Mouse (Mus musculus): ENCODE results near the gene Ttc1. TPM values are rescaled to one million over a fixed set of nuclear protein-coding genes. Genes with fewer than 3 reads are reported as not detected.

Ttc1 gene
- total RNA-seq, 2 experiments from 2014 or later = 32.1 to 65.2 TPM

GRCm38 (mm10) chr11:43708409-43708808 is 39.4 kb downstream of the Ttc1 start:
- ATAC-seq (ENCODE audit: poor library complexity, severe bottlenecking) = no peak

GRCm38 (mm10) chr11:43705751-43706150 is 42.1 kb downstream of the Ttc1 start:
- ATAC-seq (ENCODE audit: poor library complexity, severe bottlenecking) = no peak

GRCm38 (mm10) chr11:43703552-43703951 is 44.3 kb downstream of the Ttc1 start:
- ATAC-seq (ENCODE audit: poor library complexity, severe bottlenecking) = no peak

- ATAC-seq (ENCODE audit: poor library complexity, severe bottlenecking) = no peak
Measured at GRCm38 (mm10) chr11:43700291-43700690, 47.5 kb downstream of the Ttc1 start.

GRCm38 (mm10) chr11:43698621-43699020 is 49.2 kb downstream of the Ttc1 start:
- ATAC-seq (ENCODE audit: poor library complexity, severe bottlenecking) = no peak

- ATAC-seq (ENCODE audit: poor library complexity, severe bottlenecking) = no peak
Measured at GRCm38 (mm10) chr11:43696623-43697022, 51.2 kb downstream of the Ttc1 start.

GRCm38 (mm10) chr11:43688850-43689249 is 59.0 kb downstream of the Ttc1 start:
- no peak for ATAC-seq (ENCODE audit: poor library complexity, severe bottlenecking)

- ATAC-seq (ENCODE audit: poor library complexity, severe bottlenecking) = peak; percentile 31
Measured at GRCm38 (mm10) chr11:43682415-43683217, 65.2 kb downstream of the Ttc1 start.

GRCm38 (mm10) chr11:43681472-43682414 is 66.1 kb downstream of the Ttc1 start, which contains the start of gene Pwwp2a:
Pwwp2a (plus strand) TSS chr11:43681998.
- peak; percentile 96 for ATAC-seq (ENCODE audit: poor library complexity, severe bottlenecking)

Other genes with a start within 250 kb of the Ttc1 start
- gene Ccnjl, start 219.2 kb downstream of the Ttc1 start, total RNA-seq (2015) = not detected in 2 replicates
- gene Ccnjl, start 219.2 kb downstream of the Ttc1 start, total RNA-seq (2017) = not detected in 2 replicates
- gene 4933415A04Rik, start 161.0 kb downstream of the Ttc1 start, total RNA-seq (2015) = not detected in 2 replicates
- gene 4933415A04Rik, start 161.0 kb downstream of the Ttc1 start, total RNA-seq (2017) = not detected in 2 replicates
- gene Fabp6, start 146.5 kb downstream of the Ttc1 start, total RNA-seq (2015) = not detected in 2 replicates
- not detected in 2 replicates for gene Fabp6, start 146.5 kb downstream of the Ttc1 start, total RNA-seq (2017)
- gene Pwwp2a, start 66.0 kb downstream of the Ttc1 start, total RNA-seq (2015) = 28.9 and 29.2 TPM in 2 replicates
- 21.5 and 21.9 TPM in 2 replicates for gene Pwwp2a, start 66.0 kb downstream of the Ttc1 start, total RNA-seq (2017)
- not detected in 2 replicates for gene Adra1b, start 153.2 kb upstream of the Ttc1 start, total RNA-seq (2015)
- not detected in 2 replicates for gene Adra1b, start 153.2 kb upstream of the Ttc1 start, total RNA-seq (2017)

Measured in megakaryocyte, adult 5-6 weeks (primary cell).